Mouse (Mus musculus) olfactory bulb, adult 2 months (tissue): ENCODE measurements around the gene Sh3bp2.

Experiments used
- CTCF ChIP-seq: fragments of 200-500 bp; IDR thresholded peaks from 2 replicates; pipeline ENCODE4 v1.5.1; 2012; ENCODE audit warnings: low read depth, mild to moderate bottlenecking, low read length, moderate library complexity; ENCODE audit not compliant: insufficient read depth
- POLR2A ChIP-seq: fragments of 200-500 bp; IDR thresholded peaks from 2 replicates; pipeline ENCODE4 v1.6.1; 2012; ENCODE audit warnings: mild to moderate bottlenecking, low read depth, low read length, moderate library complexity; ENCODE audit not compliant: insufficient read depth

- TF ChIP-seq CTCF (no peak), POLR2A (no peak)
These were observed 4.5 kb downstream of the Sh3bp2 start for GRCm38 (mm10) chr5:34530116-34530515.
